Comparison of ENCODE assay signal across 26 mouse cellular contexts in the genomic region with DNA sequence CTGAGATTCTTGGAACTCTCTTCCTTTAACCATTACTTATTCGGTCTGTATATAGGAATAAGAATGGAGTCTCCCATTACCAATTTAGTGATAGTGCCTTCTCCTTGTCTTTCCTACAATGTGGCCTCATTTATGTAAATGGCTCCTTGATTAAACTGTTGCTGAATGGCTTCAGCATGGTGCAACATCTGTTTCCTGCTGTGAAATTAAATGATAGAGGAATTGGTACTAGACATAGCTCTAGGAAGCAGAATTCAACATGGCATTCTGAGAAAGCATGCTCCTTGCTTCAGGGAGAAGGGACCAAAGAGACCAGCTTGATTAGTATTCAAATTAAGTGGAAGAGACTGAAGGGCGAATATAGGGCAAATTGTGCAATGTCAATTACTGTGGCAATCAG. TPM values are rescaled to one million over a fixed set of nuclear protein-coding genes. Genes with fewer than 3 reads are reported as not detected.
A peak's percentile ranks its signal among the peaks of the same experiment; 100 is the strongest.
DNase-seq lines count a peak whose midpoint lies in the region; ATAC-seq and TF ChIP-seq lines count a peak whose summit lies in the region.
"Had no signal": no experiment of that assay in that cellular context is flagged by ENCODE, and none has a peak within 500 bp of the region (broad histone marks: within the 10 kb centered on the region; RNA-seq: fewer than 3 reads in every experiment).

No protein-coding gene starts in this region.

- H3K27me3 ChIP-seq in midbrain, postnatal 0 days (ENCODE audit: insufficient read depth, low read length): no peaks in the 10 kb centered on the region
- no peaks in the 10 kb centered on the region for H3K27me3 ChIP-seq in midbrain, embryonic 16.5 days (ENCODE audit: control insufficient read depth, insufficient read depth, low read depth, low read length)
- no peaks in the 10 kb centered on the region for H3K27me3 ChIP-seq in hindbrain, embryonic 15.5 days
- H3K27me3 ChIP-seq in neural tube, embryonic 14.5 days (ENCODE audit: control insufficient read depth, insufficient read depth, low read length): no peaks in the 10 kb centered on the region
- H3K27me3 ChIP-seq: embryonic facial prominence, embryonic 15.5 days; heart, embryonic 13.5 days had no signal

- WGBS in midbrain, postnatal 0 days: 76% methylated on average over 2 of the region's 2 CpGs
- WGBS in midbrain, embryonic 16.5 days: 69% methylated on average over 2 of the region's 2 CpGs
- WGBS in hindbrain, embryonic 15.5 days: 66% methylated on average over 2 of the region's 2 CpGs
- WGBS in neural tube, embryonic 14.5 days: 70% methylated on average over 2 of the region's 2 CpGs

- H3K4me3 ChIP-seq in midbrain, postnatal 0 days (ENCODE audit: low read depth, low read length): no peak overlapping the region
- no peak overlapping the region for H3K4me3 ChIP-seq in midbrain, embryonic 16.5 days (ENCODE audit: low read depth, low read length)
- no peak overlapping the region for H3K4me3 ChIP-seq in hindbrain, embryonic 15.5 days
- no peak overlapping the region for H3K4me3 ChIP-seq in neural tube, embryonic 14.5 days (ENCODE audit: low read depth, low read length)
- H3K4me3 ChIP-seq: embryonic facial prominence, embryonic 15.5 days; erythroblast, embryonic 14.5 days; forebrain, embryonic 10.5 days; gastrocnemius, adult 2 months; heart, embryonic 13.5 days had no signal

- H3K4me2 ChIP-seq in midbrain, postnatal 0 days (ENCODE audit: low read depth, low read length, poor library complexity, severe bottlenecking): no peak overlapping the region
- no peak overlapping the region for H3K4me2 ChIP-seq in midbrain, embryonic 16.5 days (ENCODE audit: low read length)
- no peak overlapping the region for H3K4me2 ChIP-seq in hindbrain, embryonic 15.5 days
- no peak overlapping the region for H3K4me2 ChIP-seq in neural tube, embryonic 14.5 days (ENCODE audit: low read depth, low read length)
- H3K4me2 ChIP-seq: embryonic facial prominence, embryonic 15.5 days; heart, embryonic 13.5 days had no signal

- H3K27ac ChIP-seq in midbrain, postnatal 0 days (ENCODE audit: low read depth, low read length): no peak overlapping the region
- H3K27ac ChIP-seq in midbrain, embryonic 16.5 days (ENCODE audit: low read length): no peak overlapping the region
- no peak overlapping the region for H3K27ac ChIP-seq in hindbrain, embryonic 15.5 days (replicated peaks)
- H3K27ac ChIP-seq in neural tube, embryonic 14.5 days (ENCODE audit: low read depth, low read length): no peak overlapping the region
- H3K27ac ChIP-seq: embryonic facial prominence, embryonic 15.5 days; forebrain, embryonic 10.5 days; gastrocnemius, adult 2 months; heart, embryonic 13.5 days had no signal

- H3K36me3 ChIP-seq in midbrain, postnatal 0 days (ENCODE audit: insufficient read depth, low read length): no peaks in the 10 kb centered on the region
- no peaks in the 10 kb centered on the region for H3K36me3 ChIP-seq in midbrain, embryonic 16.5 days (ENCODE audit: control insufficient read depth, insufficient read depth, low read length)
- no peaks in the 10 kb centered on the region for H3K36me3 ChIP-seq in hindbrain, embryonic 15.5 days
- H3K36me3 ChIP-seq in neural tube, embryonic 14.5 days (ENCODE audit: control insufficient read depth, insufficient read depth, low read length): no peaks in the 10 kb centered on the region
- H3K36me3 ChIP-seq: embryonic facial prominence, embryonic 15.5 days; forebrain, embryonic 10.5 days; G1E; heart, embryonic 13.5 days had no signal

- no peak for ATAC-seq in midbrain, postnatal 0 days (ENCODE audit: low FRiP score)
- ATAC-seq in midbrain, embryonic 16.5 days: no peak
- ATAC-seq in hindbrain, embryonic 15.5 days (ENCODE audit: low FRiP score, low read depth): peak; percentile 69; the same call in 1 of the 2 replicates
- peak; percentile 86 for ATAC-seq in neural tube, embryonic 14.5 days (ENCODE audit: low read depth)
- ATAC-seq: activated CD4-positive, CD25-positive, alpha-beta regulatory T cell, adult 4 months; forebrain, embryonic 14.5 days had no signal

- no peaks in the 10 kb centered on the region for H3K9me3 ChIP-seq in midbrain, postnatal 0 days (ENCODE audit: low read length)
- no peaks in the 10 kb centered on the region for H3K9me3 ChIP-seq in midbrain, embryonic 16.5 days (replicated peaks; ENCODE audit: control insufficient read depth, low read length, poor library complexity, severe bottlenecking)
- H3K9me3 ChIP-seq in hindbrain, embryonic 15.5 days: no peaks in the 10 kb centered on the region
- H3K9me3 ChIP-seq in neural tube, embryonic 14.5 days (ENCODE audit: control insufficient read depth, low read length): no peaks in the 10 kb centered on the region
- H3K9me3 ChIP-seq: embryonic facial prominence, embryonic 15.5 days; forebrain, embryonic 10.5 days; G1E; heart, embryonic 13.5 days had no signal

- no peak overlapping the region for H3K9ac ChIP-seq in midbrain, postnatal 0 days (replicated peaks; ENCODE audit: low read length, poor library complexity, severe bottlenecking)
- no peak overlapping the region for H3K9ac ChIP-seq in midbrain, embryonic 16.5 days (ENCODE audit: low read depth, low read length)
- no peak overlapping the region for H3K9ac ChIP-seq in hindbrain, embryonic 15.5 days
- H3K9ac ChIP-seq in neural tube, embryonic 14.5 days (replicated peaks; ENCODE audit: low read depth, low read length): no peak overlapping the region
- H3K9ac ChIP-seq: embryonic facial prominence, embryonic 15.5 days; heart, embryonic 13.5 days had no signal

- H3K4me1 ChIP-seq in midbrain, postnatal 0 days (ENCODE audit: insufficient read depth, low read length): no peaks in the 10 kb centered on the region
- H3K4me1 ChIP-seq in midbrain, embryonic 16.5 days (ENCODE audit: control insufficient read depth, insufficient read depth, low read length): no peaks in the 10 kb centered on the region
- no peaks in the 10 kb centered on the region for H3K4me1 ChIP-seq in hindbrain, embryonic 15.5 days (replicated peaks)
- H3K4me1 ChIP-seq in neural tube, embryonic 14.5 days (ENCODE audit: control insufficient read depth, insufficient read depth, low read length): no peaks in the 10 kb centered on the region
- H3K4me1 ChIP-seq: embryonic facial prominence, embryonic 15.5 days; forebrain, embryonic 10.5 days; heart, embryonic 13.5 days had no signal

- TF ChIP-seq CTCF in midbrain, postnatal 0 days (IDR thresholded peaks at IDR 0.05): no peak

- DNase-seq in midbrain, postnatal 0 days (ENCODE audit: low spot score): peak; percentile 40
- peak; percentile 31 for DNase-seq in ZHBTc4 (ENCODE audit: low read depth, low spot score)
- no peak for DNase-seq in adrenal gland, adult (ENCODE audit: inconsistent age in 2 of 2, low spot score in 1 of 2)
- no peak for DNase-seq in layer of hippocampus, adult 9-11 months
- DNase-seq in heart, adult 9 months (ENCODE audit: low spot score in 2 of 2): no peak
- DNase-seq: adrenal gland, adult 2 months; adrenal gland, postnatal 36 days; cerebellum, adult 11 months; cerebellum, adult 8-10 months; cerebellum, postnatal 14 days; embryo, embryonic 11 days; gastrocnemius, adult 2 months; gastrocnemius, postnatal 25 days; heart, postnatal 36 days had no signal

RNA-seq across cellular contexts. Expression of a gene that starts 57.6 kb away (rescaled TPM):
- 164 and 172 TPM in 2 replicates for total RNA-seq in midbrain, postnatal 0 days (2014; rRNA removed)
- polyA plus RNA-seq in midbrain, postnatal 0 days (2015; fragmentation: Nextera tagmentation; extraction: Ambion mirVana): 128 and 134 TPM in 2 replicates
- polyA plus RNA-seq in midbrain, embryonic 16.5 days (2015; fragmentation: Nextera tagmentation; extraction: Ambion mirVana): 79.8 and 95.0 TPM in 2 replicates
- 82.4 and 92.9 TPM in 2 replicates for polyA plus RNA-seq in hindbrain, embryonic 15.5 days (2015; fragmentation: Nextera tagmentation; extraction: Ambion mirVana)
- polyA plus RNA-seq in neural tube, embryonic 14.5 days (2014; fragmentation: Nextera tagmentation; extraction: Ambion mirVana): 85.0 and 101 TPM in 2 replicates
- total RNA-seq: common myeloid progenitor, adult 5-6 weeks; granulocyte monocyte progenitor cell, adult 5-6 weeks had no signal
- polyA plus RNA-seq: activated CD4-positive, CD25-positive, alpha-beta regulatory T cell, adult 4 months; adrenal gland, adult 2 months; erythroblast, embryonic 14.5 days; G1E had no signal

Comparison
In these comparisons a context has a peak if more than half of its experiments do, and no peak if none do; other contexts are left out.
1. ATAC-seq: peak in hindbrain, embryonic 15.5 days (single experiment) and neural tube, embryonic 14.5 days (single experiment); none in midbrain, postnatal 0 days (single experiment) and midbrain, embryonic 16.5 days (single experiment).
2. DNase-seq: peak in midbrain, postnatal 0 days (single experiment) and ZHBTc4 (single experiment); none in adrenal gland, adult (0 of 2), layer of hippocampus, adult 9-11 months (single experiment) and heart, adult 9 months (0 of 2).